Mouse (Mus musculus) megakaryocyte, embryonic 14.5 days (primary cell): ENCODE measurements around the gene Tnn. TPM values are rescaled to one million over a fixed set of nuclear protein-coding genes. Genes with fewer than 3 reads are reported as not detected.

Experiments
- H3K27me3 ChIP-seq: replicated peaks from 2 replicates; pipeline ENCODE3; 2012; ENCODE audit warnings: inconsistent platforms
- H3K36me3 ChIP-seq: replicated peaks from 2 replicates; pipeline ENCODE3; 2012; ENCODE audit warnings: low read length, inconsistent platforms, mixed read lengths
- H3K4me1 ChIP-seq: 2 replicates; pipeline ENCODE4 v1.6.1; 2012; ENCODE audit warnings: inconsistent platforms
- H3K4me3 ChIP-seq: replicated peaks from 2 replicates; pipeline ENCODE3; 2012; ENCODE audit warnings: moderate library complexity, mild to moderate bottlenecking, inconsistent platforms
- H3K9me3 ChIP-seq: 2 replicates; pipeline ENCODE4 v1.6.1; 2012; ENCODE audit warnings: inconsistent platforms
- FLI1 ChIP-seq: IDR thresholded peaks from 2 replicates; pipeline ENCODE4 v1.6.1; 2012; ENCODE audit warnings: low read length, inconsistent platforms, mixed read lengths
- GATA1 ChIP-seq: IDR thresholded peaks from 3 replicates; pipeline ENCODE4 v1.6.1; 2012; ENCODE audit warnings: mixed read lengths, low read length, inconsistent platforms, borderline replicate concordance
- polyA plus RNA-seq: library from polyadenylated mRNA; stranded (reverse); fragments of >175 nt; gene quantifications from 2 replicates; pipeline ENCODE4 v1.2.3, GENCODE M21; 2012; ENCODE audit warnings: low replicate concordance; ENCODE audit not compliant: insufficient read depth

Gene Tnn
- polyA plus RNA-seq, 1 experiment: not detected

DNA sequence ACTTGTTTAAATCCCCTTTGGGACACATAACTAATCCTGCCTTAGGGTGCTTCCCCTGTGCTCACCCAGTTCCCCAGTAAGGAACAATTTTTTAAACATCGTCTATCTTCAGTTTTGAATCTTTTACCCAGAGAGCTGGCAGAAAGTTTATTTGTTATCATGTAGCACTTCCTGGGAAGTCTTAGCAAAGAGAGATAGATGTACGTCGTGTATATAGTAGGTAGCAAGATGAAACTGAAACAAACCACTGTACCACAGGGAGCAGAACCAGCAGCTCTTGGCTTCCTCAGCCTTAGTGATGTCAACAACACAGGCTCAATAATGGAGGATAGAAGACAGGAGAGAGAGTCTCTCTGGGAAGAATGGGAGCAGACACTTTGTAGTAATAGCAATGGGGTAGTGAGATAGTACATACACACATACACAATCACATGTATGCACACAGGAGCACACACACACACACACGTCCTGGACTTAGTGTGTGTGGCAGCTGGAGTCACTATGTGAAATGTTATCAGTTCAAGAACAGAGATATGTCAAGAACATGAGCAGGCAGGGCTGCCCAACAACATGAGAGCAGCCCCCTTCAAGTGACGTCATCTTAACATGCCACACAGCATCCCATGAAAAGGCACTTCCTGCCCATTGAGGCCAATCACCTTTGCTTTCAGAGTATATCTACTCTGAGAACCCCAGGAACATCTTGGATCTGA, 98.9 kb downstream of the Tnn start:
- peaks cover 52% of the 10 kb centered on the region for H3K4me1 ChIP-seq
- peak overlapping the region; percentile 19 for H3K4me3 ChIP-seq
- no peaks in the 10 kb centered on the region for H3K9me3 ChIP-seq
- no peak for TF ChIP-seq FLI1
- no peak for TF ChIP-seq GATA1
- no peaks in the 10 kb centered on the region for H3K27me3 ChIP-seq
- H3K36me3 ChIP-seq: peaks cover 9% of the 10 kb centered on the region

DNA sequence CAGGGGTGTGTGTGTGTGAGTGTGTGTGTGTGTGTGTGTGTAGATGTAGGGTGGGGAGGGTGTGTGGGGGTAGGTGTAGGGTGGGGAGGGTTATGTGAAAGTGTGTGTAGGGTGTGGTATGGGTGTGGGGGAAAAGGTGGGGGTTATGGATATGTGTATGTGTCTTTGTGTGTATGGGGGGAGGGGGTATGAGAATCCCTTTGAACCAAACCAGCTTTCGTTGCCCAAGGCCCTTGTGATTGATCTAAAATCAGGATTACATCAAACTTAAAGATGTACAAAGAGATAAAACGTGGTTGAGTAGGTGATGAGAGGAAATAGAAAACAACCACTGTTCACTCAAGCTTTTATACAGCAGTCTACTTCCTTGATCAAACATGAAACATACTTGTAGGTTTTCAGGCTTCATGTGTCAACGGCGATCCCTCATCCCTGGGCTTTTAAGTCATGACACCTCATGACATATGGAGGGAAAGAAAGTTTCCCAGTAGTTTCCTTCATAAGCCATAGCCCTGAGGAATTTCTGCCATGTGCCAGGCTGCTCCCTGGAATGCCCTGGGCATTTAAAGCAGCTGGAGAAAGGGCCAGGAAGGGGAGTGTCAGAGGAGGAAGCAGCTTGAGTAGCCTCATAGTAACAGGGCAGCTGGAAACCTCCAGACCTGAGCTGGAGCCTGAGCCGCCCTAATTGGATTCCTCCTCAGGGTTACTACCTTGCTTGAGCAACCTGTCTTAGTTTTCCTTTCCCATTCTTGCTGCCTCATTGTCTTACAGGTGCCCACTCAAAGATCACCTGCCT, 99.7 kb downstream of the Tnn start:
- Histone ChIP-seq H3K36me3 (peaks cover 9% of the 10 kb centered on the region), H3K4me3 (no peak overlapping the region), H3K4me1 (peaks cover 50% of the 10 kb centered on the region), H3K27me3 (no peaks in the 10 kb centered on the region), H3K9me3 (no peaks in the 10 kb centered on the region)
- TF ChIP-seq FLI1 (no peak), GATA1 (no peak)

DNA sequence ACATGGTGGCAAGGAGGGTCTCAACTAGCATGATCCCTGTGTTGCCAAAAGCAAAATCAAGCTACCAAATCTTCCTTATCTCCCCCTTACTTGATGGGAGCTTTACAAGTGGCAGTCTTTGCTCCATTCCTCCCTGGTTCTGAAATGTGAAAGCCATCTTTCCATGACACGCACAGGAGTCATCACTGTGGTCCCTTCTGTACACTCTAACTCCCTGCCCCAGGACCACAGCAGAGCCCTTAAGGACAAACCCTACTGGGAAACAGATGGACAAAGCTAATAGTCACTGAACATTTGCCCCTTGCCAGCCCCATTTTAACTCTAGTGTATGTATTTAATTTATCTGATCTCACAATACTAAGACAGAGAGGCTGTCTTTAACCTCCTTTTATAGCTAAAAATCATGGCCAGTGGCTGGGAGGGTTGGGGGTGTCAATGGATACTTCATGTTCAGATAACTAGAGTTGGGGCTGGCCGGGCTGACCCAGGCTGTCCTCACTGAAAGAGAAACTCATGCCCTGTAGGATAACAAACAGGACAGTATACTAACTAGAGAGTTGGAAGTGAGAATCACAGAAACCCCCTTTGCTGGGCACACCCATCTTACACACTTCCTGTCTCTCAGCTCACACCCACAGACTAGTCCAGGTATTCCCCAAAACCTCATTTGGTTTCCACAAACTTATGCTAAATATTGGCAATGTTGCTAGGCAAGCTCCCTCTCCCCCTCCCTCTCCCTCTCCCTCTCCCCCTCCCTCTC, 100.6 kb downstream of the Tnn start:
- Histone ChIP-seq H3K27me3 (no peaks in the 10 kb centered on the region), H3K4me1 (peaks cover 50% of the 10 kb centered on the region), H3K9me3 (no peaks in the 10 kb centered on the region), H3K36me3 (peaks cover 7% of the 10 kb centered on the region), H3K4me3 (no peak overlapping the region)
- TF ChIP-seq FLI1 (no peak), GATA1 (no peak)

DNA sequence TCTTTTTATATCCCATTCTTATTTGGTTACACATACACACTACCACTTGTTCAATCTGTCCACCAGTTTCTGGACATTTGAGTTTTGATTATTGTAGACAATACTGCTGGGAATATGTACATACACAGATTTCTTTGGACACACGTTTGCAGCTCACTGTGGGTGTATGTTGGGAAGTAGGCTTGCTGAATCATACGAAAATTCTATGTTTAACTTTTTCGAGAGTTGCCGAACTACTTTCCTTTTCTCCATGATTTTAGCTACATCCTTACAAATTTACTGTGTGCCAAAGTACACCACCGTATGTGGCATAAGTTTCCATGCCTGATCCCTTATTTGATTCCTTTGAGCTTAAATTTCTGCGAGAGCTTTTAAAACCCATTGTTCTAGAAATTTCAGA, 102.5 kb downstream of the Tnn start:
- Histone ChIP-seq H3K9me3 (no peaks in the 10 kb centered on the region), H3K4me1 (peaks cover 59% of the 10 kb centered on the region), H3K27me3 (no peaks in the 10 kb centered on the region), H3K4me3 (no peak overlapping the region), H3K36me3 (peaks cover 8% of the 10 kb centered on the region)
- TF ChIP-seq GATA1 (no peak), FLI1 (no peak)

DNA sequence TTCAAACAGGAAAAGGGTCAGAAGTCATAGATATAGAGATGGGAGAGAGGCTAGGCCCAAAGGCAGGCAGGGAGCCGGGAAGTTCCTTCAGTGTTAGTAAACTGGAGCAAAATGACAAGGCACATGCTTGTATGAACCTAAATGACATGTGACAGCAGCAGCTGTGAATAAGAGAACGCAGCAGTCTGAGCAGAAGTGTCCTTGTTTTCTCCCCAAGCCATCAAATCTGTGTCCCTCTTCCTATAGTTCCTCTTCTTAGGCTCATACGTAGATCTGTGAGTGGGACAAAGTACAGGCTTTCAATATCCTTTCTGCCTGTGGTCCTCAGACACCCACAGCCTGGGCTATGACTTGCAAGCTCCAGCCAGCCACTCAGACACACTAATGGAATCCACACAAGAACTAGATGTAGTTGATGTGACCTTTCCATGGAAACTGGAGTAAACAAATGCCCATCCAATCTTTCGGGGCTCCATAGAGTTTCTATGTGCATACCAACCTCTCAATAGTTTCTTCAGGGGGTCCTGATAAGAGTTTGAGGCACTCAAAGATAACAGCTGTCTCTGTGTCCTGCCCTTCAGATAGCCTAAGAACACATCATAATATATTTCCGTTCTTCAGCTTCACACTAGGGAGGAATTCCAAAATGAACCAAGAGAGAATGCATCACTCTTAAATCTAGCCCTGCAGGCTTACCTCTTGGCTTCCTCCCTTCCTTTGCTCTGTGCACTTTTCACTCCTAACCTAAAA, 104.1 kb downstream of the Tnn start:
- TF ChIP-seq FLI1 (no peak), GATA1 (no peak)
- H3K27me3 ChIP-seq: no peaks in the 10 kb centered on the region

DNA sequence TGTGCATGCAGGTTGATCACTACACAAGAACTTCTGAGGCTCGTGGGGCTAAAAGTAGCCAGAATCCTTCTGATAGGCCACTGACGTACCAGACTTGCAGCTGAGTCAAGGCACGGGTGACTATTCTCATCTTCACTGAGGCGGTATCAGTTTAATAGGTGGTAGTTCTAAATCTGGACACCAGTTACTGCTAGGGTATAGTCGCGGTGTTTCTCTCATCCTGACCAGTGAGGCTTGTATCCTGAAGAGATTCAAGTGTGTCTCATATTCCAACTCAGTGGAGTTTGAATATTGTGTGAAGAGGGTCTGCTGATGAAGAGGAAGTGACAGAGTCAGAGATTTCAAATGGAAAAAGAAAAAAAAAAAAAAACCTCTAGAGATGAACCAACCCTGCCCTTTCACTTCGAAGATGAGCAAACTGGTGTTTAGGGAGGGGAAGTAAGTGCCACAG, 105.9 kb downstream of the Tnn start:
- no peak overlapping the region for H3K4me3 ChIP-seq
- TF ChIP-seq GATA1: no peak
- TF ChIP-seq FLI1: no peak
- peaks cover 65% of the 10 kb centered on the region for H3K4me1 ChIP-seq
- H3K9me3 ChIP-seq: no peaks in the 10 kb centered on the region
- peaks cover 3% of the 10 kb centered on the region for H3K27me3 ChIP-seq
- H3K36me3 ChIP-seq: peaks cover 5% of the 10 kb centered on the region

More for the DNA sequence above, 104.1 kb downstream of the Tnn start:
- Histone ChIP-seq H3K9me3 (no peaks in the 10 kb centered on the region), H3K4me1 (peaks cover 68% of the 10 kb centered on the region), H3K36me3 (peaks cover 5% of the 10 kb centered on the region), H3K4me3 (no peak overlapping the region)

DNA sequence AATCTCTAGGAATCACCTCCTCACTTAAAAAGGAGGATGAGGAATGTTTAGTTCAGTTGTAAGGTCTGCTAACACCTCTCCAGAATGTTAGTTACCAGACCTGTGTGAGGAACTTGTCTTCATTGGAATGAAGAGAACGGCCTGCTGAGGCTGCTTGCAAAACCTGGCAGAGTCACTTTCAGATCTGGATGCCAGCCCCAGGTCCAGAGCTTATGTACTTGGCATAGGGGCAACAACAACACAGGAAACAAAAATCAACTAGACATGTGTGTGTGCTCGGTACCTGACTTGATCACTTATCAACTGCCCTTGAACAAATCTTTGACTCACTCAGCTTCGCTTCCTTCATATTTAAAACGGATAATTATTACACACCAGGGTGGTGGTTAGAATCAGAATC, 106.6 kb downstream of the Tnn start:
- H3K9me3 ChIP-seq: no peaks in the 10 kb centered on the region
- peaks cover 5% of the 10 kb centered on the region for H3K27me3 ChIP-seq
- TF ChIP-seq FLI1 (no peak), GATA1 (no peak)
- peaks cover 5% of the 10 kb centered on the region for H3K36me3 ChIP-seq
- H3K4me3 ChIP-seq: no peak overlapping the region
- peaks cover 61% of the 10 kb centered on the region for H3K4me1 ChIP-seq

DNA sequence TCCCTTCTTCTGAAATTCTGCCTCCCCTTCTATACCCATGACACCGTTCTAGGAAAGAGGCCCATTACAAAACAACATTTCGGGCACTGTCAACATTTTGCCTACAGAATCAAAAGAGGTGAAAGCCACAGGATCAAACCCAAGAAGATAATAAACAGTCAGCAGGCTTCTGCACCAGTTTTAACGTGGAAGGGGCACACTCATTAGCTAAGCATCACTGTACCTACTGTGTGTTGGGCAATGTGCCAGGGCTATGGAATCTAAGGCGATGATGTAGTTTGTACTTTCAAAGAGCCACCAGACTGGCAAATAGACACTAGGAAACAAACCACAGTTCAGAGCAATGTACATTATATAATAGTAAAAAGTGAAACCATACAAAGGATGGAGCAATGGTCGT, 107.4 kb downstream of the Tnn start:
- Histone ChIP-seq H3K4me1 (peaks cover 64% of the 10 kb centered on the region), H3K27me3 (peaks cover 12% of the 10 kb centered on the region), H3K9me3 (no peaks in the 10 kb centered on the region), H3K36me3 (peaks cover 5% of the 10 kb centered on the region), H3K4me3 (peak overlapping the region; percentile 38)
- no peak for TF ChIP-seq GATA1
- TF ChIP-seq FLI1: no peak

DNA sequence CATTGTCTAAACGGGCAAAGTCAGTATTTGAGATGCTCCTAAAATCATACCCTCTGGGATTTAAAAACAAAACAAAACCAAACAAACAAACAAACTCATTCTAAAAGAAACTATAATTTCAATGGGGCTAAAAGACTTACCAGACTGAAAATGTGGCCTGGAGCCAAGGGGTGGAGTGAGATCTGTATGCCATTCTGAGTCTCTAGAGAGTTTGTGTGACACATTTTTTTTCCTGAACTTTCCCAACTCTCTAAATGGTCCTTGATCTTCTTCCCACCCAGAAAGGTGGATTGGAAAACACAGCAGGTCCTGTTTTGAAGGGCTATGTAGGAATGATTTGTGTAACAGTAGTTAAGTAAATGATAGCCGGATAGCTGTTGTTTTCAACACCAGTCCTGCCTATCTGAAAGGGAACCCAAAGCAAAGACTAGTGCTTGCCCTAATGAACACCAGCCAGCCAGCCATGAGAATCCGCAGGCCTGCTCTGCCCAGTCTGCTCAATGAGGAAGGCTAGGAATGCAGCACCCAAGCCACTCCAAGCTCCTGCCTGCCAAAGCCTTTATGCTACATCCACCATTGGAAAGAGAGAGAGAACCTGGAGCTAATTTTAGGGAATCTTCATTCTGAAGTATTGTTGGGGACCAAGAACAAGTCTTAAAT, 108.2 kb downstream of the Tnn start:
- peaks cover 12% of the 10 kb centered on the region for H3K27me3 ChIP-seq
- H3K36me3 ChIP-seq: peaks cover 5% of the 10 kb centered on the region
- H3K9me3 ChIP-seq: no peaks in the 10 kb centered on the region
- H3K4me3 ChIP-seq: peak overlapping the region; percentile 96
- H3K4me1 ChIP-seq: peaks cover 67% of the 10 kb centered on the region
- TF ChIP-seq FLI1: no peak
- no peak for TF ChIP-seq GATA1
